Mouse (Mus musculus) liver, adult (tissue): ENCODE results near the gene Ntsr1.

ENCODE experiments used
- GATA4 ChIP-seq: IDR thresholded peaks from 2 replicates; pipeline ENCODE4 v1.6.1; 2014; ENCODE audit warnings: mild to moderate bottlenecking, low read length; ENCODE audit not compliant: insufficient replicate concordance

Gene Ntsr1

DNA sequence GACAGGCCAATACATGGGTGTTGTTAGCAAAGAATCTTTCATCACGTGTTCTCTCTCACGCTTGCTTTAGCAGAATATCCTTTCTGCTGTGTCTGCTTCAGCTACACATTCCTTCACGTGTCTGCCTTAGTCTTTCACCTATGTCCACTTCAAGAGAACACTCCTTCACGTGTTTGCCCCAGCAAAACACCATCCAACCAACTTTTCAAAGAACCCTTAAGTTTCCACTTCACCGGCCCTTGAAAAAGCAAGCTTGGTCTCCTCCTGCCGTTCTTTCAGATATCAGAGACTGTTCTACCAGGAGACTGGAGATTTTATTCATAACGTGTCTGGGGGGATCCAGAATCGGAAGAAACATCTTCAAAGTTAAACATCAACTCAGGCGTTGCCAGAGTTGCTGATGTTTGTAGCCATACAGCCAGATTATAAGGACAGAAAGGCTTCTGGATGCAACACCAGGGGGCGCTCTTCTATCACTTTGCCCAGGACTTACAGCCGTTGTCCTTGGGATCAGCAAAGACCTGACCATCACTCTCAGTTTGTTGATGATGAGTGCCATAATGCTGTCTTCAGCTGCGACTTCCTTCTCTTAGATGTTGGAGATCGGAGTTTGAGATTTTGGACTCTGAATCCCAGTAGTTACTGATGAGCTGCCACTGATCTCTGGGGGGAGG is 66.6 kb downstream of the Ntsr1 start:
- no peak for TF ChIP-seq GATA4

DNA sequence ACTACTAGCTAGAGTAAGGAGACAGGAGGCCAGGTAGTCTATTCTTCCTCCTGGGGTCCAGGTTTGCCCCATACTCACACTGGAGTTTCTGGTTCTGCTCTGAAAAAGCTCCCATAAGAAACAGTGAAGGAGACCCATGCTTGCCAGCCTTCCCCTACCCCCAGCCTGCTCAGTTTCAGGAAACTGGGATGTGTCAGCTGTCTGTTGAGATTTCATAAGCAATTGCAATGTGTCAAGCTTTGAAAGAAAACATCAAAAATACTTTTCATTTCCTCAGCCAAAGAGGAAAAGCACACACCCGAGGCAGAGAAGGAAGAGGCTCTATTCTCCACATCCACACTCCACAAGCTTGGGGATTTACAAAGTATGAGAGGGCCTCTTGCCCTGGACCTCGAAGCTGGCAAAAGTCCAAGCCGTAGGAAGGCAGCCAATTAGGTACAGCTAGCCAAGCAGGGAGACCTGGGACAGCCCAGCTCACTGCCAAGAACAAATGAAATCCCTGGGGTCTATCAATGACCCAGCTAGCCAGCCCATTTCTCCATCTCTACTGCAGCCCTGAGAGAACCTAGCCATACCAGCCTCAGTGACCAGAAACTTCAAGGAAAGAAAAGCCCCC is 69.4 kb downstream of the Ntsr1 start:
- TF ChIP-seq GATA4 = no peak

DNA sequence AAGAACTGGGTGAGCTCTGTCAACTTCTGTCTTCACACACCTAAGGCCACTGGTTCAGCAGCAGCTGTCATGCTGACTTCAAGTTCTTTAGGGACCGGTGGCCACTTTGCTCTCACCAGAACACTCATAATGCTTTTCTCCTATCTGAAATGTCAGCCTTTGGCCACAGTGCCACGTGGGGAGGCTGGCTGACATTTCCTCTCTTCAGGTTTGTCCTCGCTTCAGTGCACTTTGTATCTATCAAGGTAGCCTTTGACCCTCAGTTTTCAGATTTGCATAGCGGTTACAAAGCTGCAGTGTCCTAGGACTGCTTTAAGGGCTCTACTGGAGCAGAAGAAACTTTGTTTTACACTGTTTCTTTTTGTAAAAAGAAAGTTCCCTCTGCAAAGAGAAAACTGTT is 76.7 kb downstream of the Ntsr1 start:
- no peak for TF ChIP-seq GATA4

DNA sequence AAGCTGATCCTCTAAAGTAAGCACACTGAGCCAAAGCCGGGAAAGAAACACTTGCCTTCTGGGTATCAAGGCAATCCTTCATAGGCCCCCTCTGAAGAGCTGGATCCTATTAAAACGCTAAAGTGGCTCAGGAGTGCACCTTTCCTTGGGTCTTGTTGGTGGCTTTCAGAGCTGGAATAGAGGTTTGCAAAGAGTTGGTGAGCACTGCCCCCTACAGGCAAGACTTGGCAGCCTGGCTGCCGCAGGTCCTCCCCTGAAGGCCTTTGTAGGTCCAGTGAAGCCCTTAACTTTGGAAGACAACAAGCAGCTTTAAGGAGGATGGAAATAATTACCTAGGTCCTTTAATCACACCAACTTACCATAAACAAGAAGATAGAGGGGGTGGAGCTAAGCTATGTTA is 78.9 kb downstream of the Ntsr1 start:
- TF ChIP-seq GATA4 = no peak

DNA sequence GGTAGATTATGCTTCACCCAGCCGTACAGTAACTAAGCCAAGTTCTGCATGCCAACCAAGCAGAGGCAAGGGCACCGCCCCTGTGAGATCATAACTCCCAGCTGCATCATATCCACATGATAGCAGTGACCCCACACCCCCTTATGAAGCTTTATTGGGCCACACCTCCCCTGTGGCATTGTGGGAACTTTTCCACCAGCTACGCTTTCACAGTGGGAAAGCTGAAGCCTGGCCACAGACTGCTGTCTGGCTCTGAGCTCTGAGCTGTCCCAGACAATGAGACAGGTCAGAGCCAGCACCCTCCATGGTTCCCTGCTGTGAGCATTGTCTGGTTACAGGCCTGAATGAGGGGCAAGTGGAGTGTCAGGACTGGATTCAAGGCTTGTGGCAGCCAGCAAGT is 81.2 kb downstream of the Ntsr1 start, which contains the start of gene Mrgbp:
Mrgbp (plus strand) TSS at position 303 of the 400 bp plus-strand sequence.
- no peak for TF ChIP-seq GATA4

DNA sequence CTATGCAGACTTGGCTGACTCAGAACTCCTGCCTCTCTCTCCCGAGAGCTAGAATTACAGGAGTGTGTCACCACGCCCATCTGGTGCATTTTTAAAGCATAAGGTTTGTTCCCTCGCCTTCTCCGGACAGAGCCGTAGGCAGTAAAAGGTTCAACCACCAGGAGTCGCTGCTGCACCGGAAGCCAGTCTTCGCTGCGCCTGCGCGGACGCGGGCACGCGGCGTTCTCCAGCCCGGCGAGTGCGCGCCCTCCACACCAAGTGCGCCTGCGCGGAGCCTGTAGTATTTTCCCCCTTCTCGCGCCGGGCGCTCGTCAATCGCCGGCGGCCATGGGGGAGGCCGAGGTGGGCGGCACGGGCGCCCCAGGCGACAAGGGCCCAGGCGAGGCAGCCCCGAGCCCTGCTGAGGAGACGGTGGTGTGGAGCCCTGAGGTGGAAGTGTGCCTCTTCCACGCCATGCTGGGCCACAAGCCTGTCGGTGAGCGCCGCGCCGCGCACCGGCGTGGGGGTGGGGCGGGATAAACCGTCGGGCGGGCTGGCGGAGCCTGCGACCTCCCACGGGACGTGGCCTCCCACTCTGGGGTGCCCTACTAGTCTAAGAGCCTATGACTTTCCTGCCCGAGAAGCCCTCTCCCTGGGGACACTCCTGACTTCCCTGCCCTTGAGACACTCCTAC is 82.8 kb downstream of the Ntsr1 start:
- no peak; the same call in 1 of the 2 replicates for TF ChIP-seq GATA4

DNA sequence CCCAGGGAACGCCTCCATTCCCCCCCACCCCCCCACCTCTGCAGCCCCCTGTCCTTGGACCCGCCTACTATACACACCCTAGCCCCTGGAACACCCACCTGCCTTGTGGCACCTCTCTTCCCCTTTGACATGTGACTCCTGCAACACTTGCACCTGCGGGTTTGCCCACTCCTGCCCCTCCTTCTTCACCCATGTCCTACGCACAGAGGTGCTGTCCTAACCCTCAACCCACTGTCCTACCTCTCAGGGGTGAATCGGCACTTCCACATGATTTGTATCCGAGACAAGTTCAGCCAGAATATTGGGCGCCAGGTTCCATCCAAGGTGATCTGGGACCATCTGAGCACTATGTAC is 83.4 kb downstream of the Ntsr1 start:
- no peak for TF ChIP-seq GATA4

DNA sequence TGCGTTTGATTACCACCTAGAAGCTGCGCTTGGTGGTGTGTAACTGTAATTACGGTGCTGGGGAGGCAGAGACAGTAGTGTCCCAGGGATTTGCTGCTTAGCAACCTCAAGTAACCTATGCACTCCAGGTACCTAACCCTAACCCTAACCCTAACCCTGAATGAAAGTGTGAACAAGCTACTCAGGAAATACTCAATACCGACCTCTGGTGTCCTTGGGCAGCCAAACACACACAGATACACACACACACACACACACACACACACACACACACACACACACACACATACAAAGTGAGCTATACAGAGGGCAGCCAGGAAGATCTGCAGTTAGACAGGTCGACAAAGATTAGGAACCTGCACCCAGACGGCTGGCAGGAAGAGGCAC is 89.0 kb downstream of the Ntsr1 start:
- TF ChIP-seq GATA4 = no peak

DNA sequence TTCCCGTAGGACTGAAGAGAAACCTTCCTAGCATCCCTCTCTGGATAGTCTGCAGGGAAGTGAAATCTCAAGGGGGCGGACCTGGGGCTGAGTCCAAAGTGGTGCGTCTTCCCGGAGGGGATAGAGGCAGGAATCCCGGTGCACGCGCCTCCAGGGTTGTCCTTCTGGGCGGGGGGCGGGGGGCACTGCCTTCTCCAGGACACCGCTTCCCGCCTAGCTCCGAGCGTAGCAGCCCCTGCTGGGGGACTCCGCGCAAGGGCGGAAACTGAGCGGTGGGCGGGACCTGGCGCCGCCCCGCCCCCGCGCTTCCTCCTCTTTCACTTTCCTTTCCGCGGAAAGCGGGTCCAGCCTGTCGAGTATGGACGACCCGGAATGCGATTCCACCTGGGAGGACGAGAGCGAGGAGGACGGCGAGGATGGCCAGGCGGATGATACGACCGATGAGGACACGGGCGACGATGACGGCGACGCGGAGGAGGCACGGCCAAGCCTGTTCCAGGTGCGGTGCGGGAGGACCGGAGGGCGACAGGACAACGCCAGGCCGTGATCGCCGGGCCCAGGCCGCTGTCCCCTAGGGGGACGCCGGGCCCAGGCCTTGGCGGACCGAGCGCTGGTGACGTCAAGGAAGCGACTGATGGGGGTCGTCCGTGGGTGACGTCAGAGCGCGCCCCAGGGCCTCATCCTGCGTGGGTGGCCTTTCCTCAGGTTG is 89.5 kb downstream of the Ntsr1 start, which contains the start of gene Ogfr:
Ogfr (plus strand) TSS at position 123 of the 709 bp plus-strand sequence.
- TF ChIP-seq GATA4 = peak; percentile 29; the same call in 1 of the 2 replicates
